Mouse (Mus musculus) olfactory bulb, adult 2 months (tissue): ENCODE results near the gene Gm128. TPM values are rescaled to one million over a fixed set of nuclear protein-coding genes. Genes with fewer than 3 reads are reported as not detected.

Source experiments
- H3K27ac ChIP-seq: fragments of 200-500 bp; 2 replicates; pipeline ENCODE4 v1.5.1; 2012; ENCODE audit warnings: low read depth, low read length; ENCODE audit not compliant: insufficient read depth
- H3K4me1 ChIP-seq: fragments of 200-500 bp; 2 replicates; pipeline ENCODE4 v1.6.1; 2012; ENCODE audit warnings: low read length; ENCODE audit not compliant: control insufficient read depth, insufficient read depth
- H3K4me3 ChIP-seq: fragments of 200-500 bp; 2 replicates; pipeline ENCODE4 v1.5.1; 2012; ENCODE audit warnings: mild to moderate bottlenecking, low read depth, low read length, moderate library complexity; ENCODE audit not compliant: insufficient read depth
- CTCF ChIP-seq: fragments of 200-500 bp; IDR thresholded peaks from 2 replicates; pipeline ENCODE4 v1.5.1; 2012; ENCODE audit warnings: low read depth, mild to moderate bottlenecking, low read length, moderate library complexity; ENCODE audit not compliant: insufficient read depth
- POLR2A ChIP-seq: fragments of 200-500 bp; IDR thresholded peaks from 2 replicates; pipeline ENCODE4 v1.6.1; 2012; ENCODE audit warnings: mild to moderate bottlenecking, low read depth, low read length, moderate library complexity; ENCODE audit not compliant: insufficient read depth
- WGBS: fragments of 180-500 bp; shearing (Covaris S2); methylation state at CpG from one replicate; pipeline ENCODE4 v1.1.7; 2018; 5-methylcytosine and 5-hydroxymethylcytosine counted together
- polyA plus RNA-seq: library from polyadenylated mRNA; stranded (reverse); fragments of >200 nt; gene quantifications from 2 replicates; pipeline ENCODE4 v1.2.4, GENCODE M21; 2012; ENCODE audit warnings: low replicate concordance; ENCODE audit not compliant: missing spikeins, insufficient read depth, insufficient read length

Gene Gm128
- polyA plus RNA-seq, 1 experiment, result not detected

DNA sequence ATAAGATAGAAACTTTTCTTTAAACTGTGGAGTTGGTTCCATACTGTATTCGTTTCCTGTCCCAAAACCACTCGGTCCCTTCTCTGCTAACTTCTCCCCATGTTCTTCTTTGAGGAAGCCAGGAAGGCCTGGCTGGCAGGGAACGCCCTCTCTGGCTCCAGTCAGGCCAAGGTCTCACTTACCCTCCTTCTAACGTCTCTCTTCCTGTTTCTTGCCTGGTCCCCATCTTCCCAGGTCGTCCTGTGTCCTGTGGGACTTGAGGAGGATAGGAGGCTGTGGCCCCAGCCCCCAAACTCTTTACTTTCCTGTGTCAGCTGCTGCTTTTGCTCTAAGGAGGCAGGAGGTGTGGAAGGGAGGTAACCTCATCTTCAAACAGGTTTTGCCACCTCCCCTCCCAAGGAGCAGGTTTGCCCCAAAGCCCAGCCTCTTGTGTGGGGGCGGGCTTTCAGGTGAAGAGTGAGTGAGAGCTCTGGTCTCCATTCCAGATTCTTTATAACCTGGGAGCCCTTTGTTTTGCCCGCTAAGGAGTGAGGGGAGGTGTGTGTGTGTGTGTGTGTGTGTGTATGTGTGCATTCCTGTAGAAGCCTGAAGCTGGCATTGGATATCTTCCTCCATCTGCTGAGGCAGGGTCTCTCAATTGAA, 9.5 kb upstream of the Gm128 start, which contains the start of gene Bnipl:
TSS of gene Bnipl (minus strand) at position 411 of the 642 bp plus-strand sequence.
- no peak within 1 kb of the TSS for H3K27ac ChIP-seq
- TF ChIP-seq CTCF, result no peak
- no peak for TF ChIP-seq POLR2A
- no peaks in the 10 kb centered on the region for H3K4me1 ChIP-seq
- 63% methylated on average over 7 of the region's 7 CpGs for WGBS
- H3K4me3 ChIP-seq, result no peak within 1 kb of the TSS

DNA sequence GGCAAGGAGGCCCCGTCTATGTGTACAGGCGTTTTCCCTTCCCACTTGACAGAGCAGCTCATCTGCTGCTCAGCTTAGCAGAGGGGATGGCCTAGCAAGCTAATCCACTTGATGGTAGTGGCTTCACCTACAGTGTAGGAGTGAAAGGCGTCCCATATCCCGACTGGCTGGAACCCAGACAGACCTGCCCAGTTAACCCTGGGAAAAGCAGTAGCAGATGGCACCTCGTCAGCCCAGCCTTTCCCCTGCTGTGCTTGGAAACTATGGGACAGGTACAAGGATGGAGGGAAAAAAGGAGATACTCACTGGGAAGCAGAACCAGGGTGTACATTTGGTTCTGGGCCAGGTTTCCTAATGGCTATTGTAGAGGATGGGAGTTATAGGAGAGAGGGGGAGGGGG, 9.0 kb upstream of the Gm128 start:
- Histone ChIP-seq H3K4me1 (peaks cover under 1% of the 10 kb centered on the region), H3K4me3 (no peak overlapping the region), H3K27ac (no peak overlapping the region)
- 89% methylated on average over 5 of the region's 5 CpGs for WGBS
- no peak for TF ChIP-seq POLR2A
- no peak for TF ChIP-seq CTCF

DNA sequence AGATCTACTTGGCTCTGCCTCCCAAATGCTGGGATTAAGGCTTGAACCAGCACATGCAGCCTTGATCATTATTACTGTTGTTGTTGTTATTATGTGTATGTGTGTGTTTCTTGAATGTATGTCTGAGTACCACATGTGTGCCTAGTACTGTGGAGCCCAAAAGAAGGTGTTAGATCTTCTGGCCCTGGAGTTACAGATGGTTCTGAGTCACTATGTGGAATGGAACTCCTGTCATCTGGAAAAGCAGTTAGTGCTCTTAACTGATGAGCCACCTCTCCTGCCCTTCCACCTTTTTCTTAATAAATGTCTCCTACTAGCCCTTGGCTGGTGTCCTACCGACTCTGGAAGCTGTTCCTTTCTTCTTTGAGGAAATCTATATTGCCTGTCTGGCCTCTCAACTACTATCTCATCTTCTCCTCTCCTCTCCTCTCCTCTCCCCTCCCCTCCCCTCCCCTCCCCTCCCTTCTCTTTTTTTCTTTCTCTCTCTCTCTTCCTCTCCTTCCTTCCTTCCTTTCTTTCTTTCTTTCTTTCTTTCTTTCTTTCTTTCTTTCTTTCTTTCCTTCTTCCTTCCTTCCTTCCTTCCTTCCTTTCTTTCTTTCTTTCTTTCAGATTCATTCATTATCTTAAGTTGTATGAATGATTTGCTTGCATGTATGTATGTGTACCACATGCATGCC, 6.4 kb upstream of the Gm128 start:
- TF ChIP-seq CTCF (no peak), POLR2A (no peak)
- 65% methylated on average over 1 of the region's 1 CpGs for WGBS
- Histone ChIP-seq H3K4me1 (peaks cover 4% of the 10 kb centered on the region), H3K4me3 (no peak overlapping the region), H3K27ac (no peak overlapping the region)

DNA sequence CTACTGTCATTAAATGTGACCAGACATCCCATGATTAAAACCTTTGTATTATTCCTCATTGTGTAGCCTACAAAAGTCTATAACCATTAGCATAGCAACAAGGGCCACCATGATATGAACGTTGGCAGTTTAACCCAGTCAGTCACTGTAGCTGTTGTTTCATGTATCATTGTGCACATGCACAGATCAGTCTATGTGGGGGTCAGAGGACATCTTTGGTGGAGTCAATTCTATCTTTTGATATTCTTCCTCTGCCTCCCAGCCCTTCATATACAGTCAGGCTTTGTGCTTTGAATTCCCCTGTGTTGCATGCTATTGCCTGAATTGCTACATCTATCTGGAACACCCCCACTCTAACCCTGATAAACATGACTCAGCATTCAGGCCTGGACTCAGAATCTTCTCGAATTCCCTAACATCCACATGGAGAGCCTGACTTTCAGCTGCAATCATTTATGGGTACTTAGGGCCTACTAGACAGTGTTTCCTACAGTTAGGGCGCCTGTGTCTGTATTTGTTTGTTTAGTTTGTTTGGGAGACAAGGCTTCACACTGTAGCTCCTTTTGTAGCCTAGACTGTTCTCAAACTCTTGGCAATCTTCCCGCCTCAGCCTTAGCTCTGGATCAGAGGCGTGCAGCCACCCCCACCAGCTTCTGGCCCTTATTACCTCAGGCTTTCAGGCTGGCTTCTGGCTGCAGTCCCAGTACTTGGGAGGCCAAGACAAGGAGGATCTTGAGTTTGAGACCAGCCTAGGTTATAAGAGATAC, 5.2 kb upstream of the Gm128 start:
- TF ChIP-seq CTCF, result no peak
- no peak for TF ChIP-seq POLR2A
- Histone ChIP-seq H3K4me3 (no peak overlapping the region), H3K4me1 (peaks cover 4% of the 10 kb centered on the region), H3K27ac (no peak overlapping the region)
- WGBS, result 46% methylated on average over 5 of the region's 5 CpGs

DNA sequence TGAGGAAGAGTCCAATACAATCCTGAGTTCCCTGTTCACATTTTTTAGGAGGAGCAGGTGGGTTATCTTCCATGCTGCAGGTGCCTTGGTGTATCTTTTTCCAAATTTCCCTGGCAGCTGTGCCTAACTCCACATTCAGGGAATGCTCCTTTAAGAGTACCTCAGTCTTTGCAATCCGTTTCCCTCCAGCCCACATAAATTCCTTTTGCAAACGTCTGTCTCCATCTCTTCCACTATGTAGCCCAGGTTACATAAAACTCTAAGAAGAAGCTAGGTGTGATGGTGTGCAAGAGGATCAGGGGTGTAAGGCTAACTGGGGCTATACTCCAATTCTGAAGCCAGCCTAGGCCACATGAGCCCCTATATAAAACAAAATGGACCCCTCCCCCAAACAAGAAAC, 1.7 kb upstream of the Gm128 start:
- Histone ChIP-seq H3K27ac (no peak overlapping the region), H3K4me3 (no peak overlapping the region), H3K4me1 (peaks cover 4% of the 10 kb centered on the region)
- 68% methylated on average over 2 of the region's 2 CpGs for WGBS
- TF ChIP-seq CTCF, result no peak
- no peak for TF ChIP-seq POLR2A

GRCm38 (mm10) chr3:95240900-95241299, 498 bp downstream of the Gm128 start:
- Histone ChIP-seq H3K4me3 (no peak overlapping the region), H3K27ac (no peak overlapping the region), H3K4me1 (peaks cover 10% of the 10 kb centered on the region)
- TF ChIP-seq CTCF, result no peak
- no peak for TF ChIP-seq POLR2A
- 51% methylated on average over 17 of the region's 17 CpGs for WGBS

DNA sequence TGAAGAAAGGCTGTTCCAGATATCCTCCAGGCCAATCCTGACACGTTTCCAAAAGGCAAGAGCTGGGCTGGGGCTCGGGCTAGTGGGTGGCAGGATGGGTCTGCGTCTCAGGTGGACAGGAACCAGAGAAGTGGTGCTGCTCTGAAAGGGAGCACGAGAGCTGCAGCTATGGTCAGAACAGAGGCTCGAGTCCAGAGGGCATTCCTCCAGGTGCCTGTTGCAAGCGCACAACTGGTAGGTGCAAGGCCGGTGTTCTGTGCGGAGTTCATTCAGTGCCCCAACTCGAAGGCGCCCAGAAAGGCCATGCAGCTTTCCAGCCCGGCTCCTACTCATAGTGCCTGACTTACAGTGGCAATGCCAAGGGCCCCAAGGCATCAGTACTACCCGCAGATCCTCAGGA, 1.4 kb downstream of the Gm128 start:
- 85% methylated on average over 12 of the region's 12 CpGs for WGBS
- Histone ChIP-seq H3K4me3 (no peak overlapping the region), H3K27ac (no peak overlapping the region), H3K4me1 (peaks cover 13% of the 10 kb centered on the region; the same call in 1 of the 2 replicates)
- TF ChIP-seq CTCF, result no peak
- TF ChIP-seq POLR2A, result no peak

DNA sequence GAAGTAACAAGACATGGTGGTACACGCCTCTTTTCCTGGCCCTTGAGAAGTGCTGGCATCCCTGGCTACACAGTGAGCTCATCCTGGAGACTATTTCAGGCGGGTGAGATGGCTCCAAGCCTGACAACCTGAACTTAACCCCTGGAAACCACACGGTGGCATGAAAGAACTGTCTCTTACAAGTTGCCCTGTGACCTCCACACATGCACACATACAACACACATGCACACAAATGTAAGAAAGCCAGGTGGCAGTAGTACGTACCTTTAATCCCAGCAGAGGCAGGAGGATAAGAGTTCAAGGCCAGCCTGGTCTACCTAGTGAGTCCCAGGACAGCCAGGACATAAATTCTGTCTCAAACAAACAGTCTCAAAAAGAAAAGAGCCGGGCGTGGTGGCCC, 2.4 kb downstream of the Gm128 start:
- TF ChIP-seq POLR2A (no peak), CTCF (no peak)
- Histone ChIP-seq H3K27ac (no peak overlapping the region), H3K4me3 (no peak overlapping the region), H3K4me1 (peaks cover 14% of the 10 kb centered on the region; the same call in 1 of the 2 replicates)
- WGBS, result 76% methylated on average over 6 of the region's 6 CpGs
